Mouse (Mus musculus): ENCODE measurements around the gene Hoxb4. TPM values are rescaled to one million over a fixed set of nuclear protein-coding genes. Genes with fewer than 3 reads are reported as not detected.

The Hoxb4 gene
- polyA plus RNA-seq, 1 experiment from 2014 or later: 3.8 TPM

- 25% methylated on average over 2 of the region's 2 CpGs for whole genome bisulfite sequencing
- H3K36me3 ChIP-seq (ENCODE audit: insufficient read depth): peaks cover 54% of the 10 kb centered on the region
- ATAC-seq (ENCODE audit: insufficient read depth) (no peak), DNase-seq (peak; percentile 64)
- peak overlapping the region; percentile 84 for H3K4me2 ChIP-seq
- peak overlapping the region; percentile 100 for H3K27ac ChIP-seq (ENCODE audit: low read depth)
- H3K9ac ChIP-seq: peak overlapping the region; percentile 97
- peak overlapping the region; percentile 64 for H3K4me3 ChIP-seq (ENCODE audit: low read depth, low read length)
- H3K9me3 ChIP-seq (ENCODE audit: low read depth, low read length): no peaks in the 10 kb centered on the region
- H3K4me1 ChIP-seq (ENCODE audit: insufficient read depth): peaks cover 28% of the 10 kb centered on the region
- no peak for TF ChIP-seq CTCF (IDR thresholded peaks at IDR 0.05; ENCODE audit: low read depth)
- peaks cover 43% of the 10 kb centered on the region for H3K27me3 ChIP-seq (ENCODE audit: insufficient read depth, low read length)
Measured at GRCm38 (mm10) chr11:96343206-96343745, 25.2 kb downstream of the Hoxb4 start.

GRCm38 (mm10) chr11:96344061-96344877, 26.2 kb downstream of the Hoxb4 start:
- WGBS: 9% methylated on average over 40 of the region's 40 CpGs
- no peak for TF ChIP-seq CTCF (IDR thresholded peaks at IDR 0.05; ENCODE audit: low read depth)
- no peaks in the 10 kb centered on the region for H3K9me3 ChIP-seq (ENCODE audit: low read depth, low read length)
- H3K4me3 ChIP-seq (ENCODE audit: low read depth, low read length): peak overlapping the region; percentile 64
- H3K4me1 ChIP-seq (ENCODE audit: insufficient read depth): peaks cover 26% of the 10 kb centered on the region
- H3K27me3 ChIP-seq (ENCODE audit: insufficient read depth, low read length): peaks cover 37% of the 10 kb centered on the region
- H3K36me3 ChIP-seq (ENCODE audit: insufficient read depth): peaks cover 46% of the 10 kb centered on the region
- DNase-seq (peak; percentile 71), ATAC-seq (ENCODE audit: insufficient read depth) (no peak)
- H3K27ac ChIP-seq (ENCODE audit: low read depth): peak overlapping the region; percentile 100
- H3K9ac ChIP-seq: peak overlapping the region; percentile 97
- peak overlapping the region; percentile 84 for H3K4me2 ChIP-seq

GRCm38 (mm10) chr11:96344878-96345159, 26.8 kb downstream of the Hoxb4 start:
- Histone ChIP-seq H3K4me1 (ENCODE audit: insufficient read depth) (peaks cover 25% of the 10 kb centered on the region), H3K4me3 (ENCODE audit: low read depth, low read length) (peak overlapping the region; percentile 64), H3K27ac (ENCODE audit: low read depth) (peak overlapping the region; percentile 100), H3K36me3 (ENCODE audit: insufficient read depth) (peaks cover 46% of the 10 kb centered on the region), H3K9me3 (ENCODE audit: low read depth, low read length) (no peaks in the 10 kb centered on the region), H3K4me2 (peak overlapping the region; percentile 84), H3K27me3 (ENCODE audit: insufficient read depth, low read length) (peaks cover 34% of the 10 kb centered on the region), H3K9ac (peak overlapping the region; percentile 97)
- 12% methylated on average over 6 of the region's 6 CpGs for WGBS
- DNase-seq (no peak), ATAC-seq (ENCODE audit: insufficient read depth) (no peak)
- no peak for TF ChIP-seq CTCF (IDR thresholded peaks at IDR 0.05; ENCODE audit: low read depth)

GRCm38 (mm10) chr11:96345220-96345892, 27.3 kb downstream of the Hoxb4 start:
- peak overlapping the region; percentile 64 for H3K4me3 ChIP-seq (ENCODE audit: low read depth, low read length)
- WGBS: 1% methylated on average over 42 of the region's 56 CpGs
- DNase-seq: peak; percentile 76
- TF ChIP-seq CTCF (IDR thresholded peaks at IDR 0.05; ENCODE audit: low read depth): no peak
- H3K36me3 ChIP-seq (ENCODE audit: insufficient read depth): peaks cover 46% of the 10 kb centered on the region
- no peaks in the 10 kb centered on the region for H3K9me3 ChIP-seq (ENCODE audit: low read depth, low read length)
- H3K27ac ChIP-seq (ENCODE audit: low read depth): peak overlapping the region; percentile 100
- H3K4me2 ChIP-seq: peak overlapping the region; percentile 84
- peaks cover 23% of the 10 kb centered on the region for H3K4me1 ChIP-seq (ENCODE audit: insufficient read depth)
- no peak for ATAC-seq (ENCODE audit: insufficient read depth)
- H3K27me3 ChIP-seq (ENCODE audit: insufficient read depth, low read length): peaks cover 34% of the 10 kb centered on the region
- peak overlapping the region; percentile 97 for H3K9ac ChIP-seq

GRCm38 (mm10) chr11:96345893-96346806, 28.1 kb downstream of the Hoxb4 start:
- ATAC-seq (ENCODE audit: insufficient read depth) (peak; percentile 15; the same call in 1 of the 2 replicates), DNase-seq (peak; percentile 71)
- H3K9ac ChIP-seq: peak overlapping the region; percentile 97
- peaks cover 46% of the 10 kb centered on the region for H3K36me3 ChIP-seq (ENCODE audit: insufficient read depth)
- 5% methylated on average over 45 of the region's 45 CpGs for WGBS
- H3K4me3 ChIP-seq (ENCODE audit: low read depth, low read length): peak overlapping the region; percentile 64
- H3K4me2 ChIP-seq: peak overlapping the region; percentile 84
- TF ChIP-seq CTCF (IDR thresholded peaks at IDR 0.05; ENCODE audit: low read depth): peak; percentile 42
- peaks cover 30% of the 10 kb centered on the region for H3K4me1 ChIP-seq (ENCODE audit: insufficient read depth)
- peaks cover 34% of the 10 kb centered on the region for H3K27me3 ChIP-seq (ENCODE audit: insufficient read depth, low read length)
- H3K27ac ChIP-seq (ENCODE audit: low read depth): peak overlapping the region; percentile 100
- no peaks in the 10 kb centered on the region for H3K9me3 ChIP-seq (ENCODE audit: low read depth, low read length)

GRCm38 (mm10) chr11:96346916-96347520, 29.0 kb downstream of the Hoxb4 start:
- Histone ChIP-seq H3K9me3 (ENCODE audit: low read depth, low read length) (no peaks in the 10 kb centered on the region), H3K4me2 (peak overlapping the region; percentile 84), H3K4me3 (ENCODE audit: low read depth, low read length) (no peak overlapping the region), H3K27ac (ENCODE audit: low read depth) (peak overlapping the region; percentile 100), H3K4me1 (ENCODE audit: insufficient read depth) (peaks cover 27% of the 10 kb centered on the region), H3K36me3 (ENCODE audit: insufficient read depth) (peaks cover 39% of the 10 kb centered on the region), H3K27me3 (ENCODE audit: insufficient read depth, low read length) (peaks cover 29% of the 10 kb centered on the region), H3K9ac (peak overlapping the region; percentile 21; the same call in 1 of the 2 replicates)
- ATAC-seq (ENCODE audit: insufficient read depth) (no peak), DNase-seq (peak; percentile 58)
- no peak for TF ChIP-seq CTCF (IDR thresholded peaks at IDR 0.05; ENCODE audit: low read depth)
- 36% methylated on average over 5 of the region's 5 CpGs for WGBS
